Mouse (Mus musculus) hindbrain, embryonic 10.5 days (tissue): ENCODE data around the gene Dynlt1b. TPM values are rescaled to one million over a fixed set of nuclear protein-coding genes. Genes with fewer than 3 reads are reported as not detected.
"Not testable (repeated sequence)": the region's sequence is repeated elsewhere in the genome, so short reads cannot be mapped to it uniquely, and the experiment has no call there.

Experiments used
- DNase-seq: peaks from one replicate; pipeline ENCODE4 v3.0.0-alpha.2; 2017; ENCODE audit warnings: low spot score
- H3K27ac ChIP-seq: fragments of 300-500 bp; sonication (generic); 2 replicates; pipeline ENCODE4 v1.5.1; 2016; ENCODE audit warnings: mild to moderate bottlenecking, moderate library complexity
- H3K27me3 ChIP-seq: fragments of 300-500 bp; sonication (generic); 2 replicates; pipeline ENCODE4 v1.6.1; 2016; ENCODE audit warnings: mild to moderate bottlenecking; ENCODE audit not compliant: poor library complexity, insufficient read depth, severe bottlenecking
- H3K36me3 ChIP-seq: fragments of 300-500 bp; sonication (generic); 2 replicates; pipeline ENCODE4 v1.6.1; 2016; ENCODE audit warnings: mild to moderate bottlenecking, moderate library complexity
- H3K4me1 ChIP-seq: fragments of 300-500 bp; sonication (generic); replicated peaks from 2 replicates; pipeline ENCODE4 v1.6.1; 2016; ENCODE audit warnings: mild to moderate bottlenecking
- H3K4me3 ChIP-seq: fragments of 300-500 bp; sonication (generic); 2 replicates; pipeline ENCODE4 v1.5.1; 2016; ENCODE audit warnings: mild to moderate bottlenecking, moderate library complexity
- H3K9me3 ChIP-seq: fragments of 300-500 bp; sonication (generic); 2 replicates; pipeline ENCODE4 v1.6.1; 2016; ENCODE audit warnings: mild to moderate bottlenecking, moderate library complexity
- WGBS: fragments of 180-500 bp; shearing (Covaris S2); methylation state at CpG from one replicate; pipeline ENCODE4 v1.1.7; 2016; 5-methylcytosine and 5-hydroxymethylcytosine counted together
- polyA plus RNA-seq: library from polyadenylated mRNA; unstranded; fragments of >200 nt; fragmentation: Nextera tagmentation; extraction: Ambion mirVana; gene quantifications from 2 replicates; pipeline ENCODE4 v1.2.1, GENCODE M21; 2016

Gene Dynlt1b
- polyA plus RNA-seq, 1 experiment from 2014 or later: 814 TPM

- not testable (repeated sequence) for H3K4me3 ChIP-seq, H3K9me3 ChIP-seq, DNase-seq, H3K4me1 ChIP-seq, H3K27me3 ChIP-seq, H3K27ac ChIP-seq, H3K36me3 ChIP-seq
- WGBS: 68% methylated on average over 5 of the region's 7 CpGs
These were observed 51.1 kb downstream of the Dynlt1b start for GRCm38 (mm10) chr17:6480855-6481589.

- not testable (repeated sequence) for H3K4me3 ChIP-seq, H3K27me3 ChIP-seq, H3K4me1 ChIP-seq, DNase-seq, H3K9me3 ChIP-seq, H3K27ac ChIP-seq, H3K36me3 ChIP-seq
- 87% methylated on average over 12 of the region's 12 CpGs for WGBS
These were observed 51.7 kb downstream of the Dynlt1b start for GRCm38 (mm10) chr17:6481590-6481963.

DNA sequence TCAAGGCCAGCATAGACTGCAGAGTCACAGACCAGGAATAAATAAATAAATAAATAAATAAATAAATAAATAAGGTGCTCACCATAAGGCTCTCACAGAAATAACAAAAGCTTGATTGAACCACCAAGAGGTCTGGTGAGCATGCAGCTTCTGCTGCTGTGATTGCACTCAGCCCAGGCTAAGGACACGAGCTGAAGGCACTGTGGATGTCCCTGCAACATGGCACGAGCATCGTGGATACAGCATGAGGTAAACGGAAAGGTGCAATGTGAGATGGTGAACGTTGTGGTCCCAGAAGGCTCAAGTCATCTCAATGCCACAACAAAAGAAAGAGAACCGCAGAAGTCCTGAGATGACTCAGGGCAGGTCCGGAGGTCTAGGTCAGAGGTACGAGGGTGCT lies 52.3 kb downstream of the Dynlt1b start:
- not testable (repeated sequence) for DNase-seq, H3K4me3 ChIP-seq
- whole genome bisulfite sequencing: 86% methylated on average over 8 of the region's 8 CpGs

More for the DNA sequence above, 52.3 kb downstream of the Dynlt1b start:
- not testable (repeated sequence) for H3K36me3 ChIP-seq, H3K9me3 ChIP-seq, H3K27me3 ChIP-seq, H3K4me1 ChIP-seq, H3K27ac ChIP-seq

Other genes starting within 250 kb of the Dynlt1b start
- gene Tmem181a, start 173.3 kb upstream of the Dynlt1b start, polyA plus RNA-seq: 23.5 and 24.4 TPM in 2 replicates
- 26.0 and 36.0 TPM in 2 replicates for gene Dynlt1a, start 112.6 kb upstream of the Dynlt1b start, polyA plus RNA-seq
- gene Dynlt1c, start 171.6 kb downstream of the Dynlt1b start, polyA plus RNA-seq: 38.8 and 43.2 TPM in 2 replicates
- gene Dynlt1f, start 225.8 kb downstream of the Dynlt1b start, polyA plus RNA-seq: 297 and 329 TPM in 2 replicates
- gene Sytl3, start 229.0 kb downstream of the Dynlt1b start, polyA plus RNA-seq: 0.29 TPM in 1 of 2 replicates, not detected in the other